Mouse (Mus musculus): Measurements from ENCODE around the gene Nr6a1. TPM values are rescaled to one million over a fixed set of nuclear protein-coding genes. Genes with fewer than 3 reads are reported as not detected.

Gene Nr6a1
- polyA plus RNA-seq, 1 experiment from 2014 or later, result 3.1 TPM

DNA sequence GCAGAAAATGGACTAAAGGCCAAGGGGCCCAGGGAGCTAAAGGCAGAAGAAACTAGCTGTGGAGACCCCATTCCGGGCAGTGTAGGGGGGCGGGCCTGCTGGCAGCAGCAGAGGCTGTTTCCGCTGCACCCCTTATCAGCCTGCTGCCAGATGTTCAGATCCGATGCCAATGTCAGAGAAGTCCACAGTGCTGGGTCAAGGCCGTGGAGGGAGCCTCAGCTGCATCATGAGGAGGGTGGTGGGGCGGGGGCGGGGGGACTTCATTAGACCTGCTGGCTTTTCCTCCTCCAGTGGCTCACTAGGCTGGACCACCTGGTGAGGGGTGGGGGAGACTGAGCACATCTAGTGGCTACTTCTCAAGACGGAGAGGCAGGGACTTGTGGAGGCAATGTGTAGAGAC, 208.8 kb downstream of the Nr6a1 start:
- H3K4me2 ChIP-seq (ENCODE audit: low read depth, low read length, severe bottlenecking), result no peak overlapping the region
- peaks cover 7% of the 10 kb centered on the region for H3K27me3 ChIP-seq (ENCODE audit: control insufficient read depth, insufficient read depth, low read length)
- no peak overlapping the region for H3K4me3 ChIP-seq (ENCODE audit: low read depth, low read length)
- H3K9ac ChIP-seq (ENCODE audit: low read length), result no peak overlapping the region
- H3K9me3 ChIP-seq (ENCODE audit: control insufficient read depth, low read length), result no peaks in the 10 kb centered on the region
- H3K4me1 ChIP-seq (replicated peaks; ENCODE audit: control insufficient read depth, insufficient read depth, low read length), result no peaks in the 10 kb centered on the region
- H3K27ac ChIP-seq (ENCODE audit: low read depth, low read length), result no peak overlapping the region
- DNase-seq (ENCODE audit: low spot score) (no peak), ATAC-seq (replicated peaks; ENCODE audit: low FRiP score) (no peak)
- H3K36me3 ChIP-seq (ENCODE audit: control insufficient read depth, insufficient read depth, low read length), result no peaks in the 10 kb centered on the region
- WGBS, result 69% methylated on average over 8 of the region's 8 CpGs

GRCm38 (mm10) chr2:38717436-38717835, 210.1 kb downstream of the Nr6a1 start:
- Histone ChIP-seq H3K4me3 (ENCODE audit: low read depth, low read length) (no peak overlapping the region), H3K4me2 (ENCODE audit: low read depth, low read length, severe bottlenecking) (no peak overlapping the region), H3K27me3 (ENCODE audit: control insufficient read depth, insufficient read depth, low read length) (peaks cover 19% of the 10 kb centered on the region), H3K27ac (ENCODE audit: low read depth, low read length) (no peak overlapping the region), H3K36me3 (ENCODE audit: control insufficient read depth, insufficient read depth, low read length) (no peaks in the 10 kb centered on the region), H3K4me1 (replicated peaks; ENCODE audit: control insufficient read depth, insufficient read depth, low read length) (no peaks in the 10 kb centered on the region), H3K9ac (ENCODE audit: low read length) (no peak overlapping the region), H3K9me3 (ENCODE audit: control insufficient read depth, low read length) (no peaks in the 10 kb centered on the region)
- WGBS, result 81% methylated on average over 2 of the region's 2 CpGs
- no peak for ATAC-seq (replicated peaks; ENCODE audit: low FRiP score)
- DNase-seq (ENCODE audit: low spot score), result no peak

GRCm38 (mm10) chr2:38714324-38714723, 213.2 kb downstream of the Nr6a1 start, which contains the start of gene Nr5a1:
Gene Nr5a1 (minus strand): TSS chr2:38714542.
- ATAC-seq (replicated peaks; ENCODE audit: low FRiP score) (no peak), DNase-seq (ENCODE audit: low spot score) (no peak)
- H3K4me2 ChIP-seq (ENCODE audit: low read depth, low read length, severe bottlenecking), result no peak within 1 kb of the TSS
- peaks cover 50% of the 10 kb centered on the region for H3K27me3 ChIP-seq (ENCODE audit: control insufficient read depth, insufficient read depth, low read length)
- H3K4me1 ChIP-seq (replicated peaks; ENCODE audit: control insufficient read depth, insufficient read depth, low read length), result peaks cover 15% of the 10 kb centered on the region
- no peak within 1 kb of the TSS for H3K9ac ChIP-seq (ENCODE audit: low read length)
- H3K9me3 ChIP-seq (ENCODE audit: control insufficient read depth, low read length), result no peaks in the 10 kb centered on the region
- H3K4me3 ChIP-seq (ENCODE audit: low read depth, low read length), result no peak within 1 kb of the TSS
- WGBS, result 92% methylated on average over 13 of the region's 13 CpGs
- H3K27ac ChIP-seq (ENCODE audit: low read depth, low read length), result no peak within 1 kb of the TSS
- H3K36me3 ChIP-seq (ENCODE audit: control insufficient read depth, insufficient read depth, low read length), result no peaks in the 10 kb centered on the region

DNA sequence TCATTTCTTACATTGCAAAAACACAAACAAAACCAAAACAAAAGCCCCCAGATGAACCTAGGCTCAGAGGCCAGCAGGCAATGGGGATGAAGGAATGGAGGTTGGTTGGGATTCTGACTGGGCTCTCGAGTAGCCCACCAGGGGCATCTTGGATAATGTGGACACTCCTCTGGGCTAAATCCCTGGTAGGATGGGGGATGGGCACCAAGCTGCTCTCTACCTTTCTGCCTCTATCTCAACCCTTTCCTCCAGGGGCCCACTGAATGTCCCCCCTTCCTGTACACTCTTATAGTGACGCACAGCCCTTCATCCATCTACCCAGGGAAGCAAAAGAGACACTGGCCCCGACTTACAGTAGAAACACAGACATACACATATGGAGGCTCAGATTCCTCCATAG, 213.9 kb downstream of the Nr6a1 start:
- Histone ChIP-seq H3K9ac (ENCODE audit: low read length) (no peak overlapping the region), H3K27me3 (ENCODE audit: control insufficient read depth, insufficient read depth, low read length) (peaks cover 57% of the 10 kb centered on the region), H3K36me3 (ENCODE audit: control insufficient read depth, insufficient read depth, low read length) (no peaks in the 10 kb centered on the region), H3K27ac (ENCODE audit: low read depth, low read length) (no peak overlapping the region), H3K4me2 (ENCODE audit: low read depth, low read length, severe bottlenecking) (no peak overlapping the region), H3K4me1 (replicated peaks; ENCODE audit: control insufficient read depth, insufficient read depth, low read length) (peaks cover 15% of the 10 kb centered on the region), H3K4me3 (ENCODE audit: low read depth, low read length) (no peak overlapping the region), H3K9me3 (ENCODE audit: control insufficient read depth, low read length) (no peaks in the 10 kb centered on the region)
- ATAC-seq (replicated peaks; ENCODE audit: low FRiP score) (no peak), DNase-seq (ENCODE audit: low spot score) (peak; percentile 43)
- 68% methylated on average over 3 of the region's 3 CpGs for WGBS

GRCm38 (mm10) chr2:38712769-38713125, 214.7 kb downstream of the Nr6a1 start:
- Histone ChIP-seq H3K4me1 (replicated peaks; ENCODE audit: control insufficient read depth, insufficient read depth, low read length) (peaks cover 15% of the 10 kb centered on the region), H3K4me2 (ENCODE audit: low read depth, low read length, severe bottlenecking) (no peak overlapping the region), H3K27me3 (ENCODE audit: control insufficient read depth, insufficient read depth, low read length) (peaks cover 66% of the 10 kb centered on the region), H3K9ac (ENCODE audit: low read length) (no peak overlapping the region), H3K9me3 (ENCODE audit: control insufficient read depth, low read length) (no peaks in the 10 kb centered on the region), H3K4me3 (ENCODE audit: low read depth, low read length) (no peak overlapping the region), H3K27ac (ENCODE audit: low read depth, low read length) (no peak overlapping the region), H3K36me3 (ENCODE audit: control insufficient read depth, insufficient read depth, low read length) (no peaks in the 10 kb centered on the region)
- no peak for DNase-seq (ENCODE audit: low spot score)
- ATAC-seq (replicated peaks; ENCODE audit: low FRiP score), result no peak
- WGBS, result 25% methylated on average over 10 of the region's 11 CpGs

GRCm38 (mm10) chr2:38712076-38712768, 215.3 kb downstream of the Nr6a1 start:
- 4% methylated on average over 47 of the region's 58 CpGs for WGBS
- no peak for DNase-seq (ENCODE audit: low spot score)
- Histone ChIP-seq H3K27ac (ENCODE audit: low read depth, low read length) (no peak overlapping the region), H3K4me1 (replicated peaks; ENCODE audit: control insufficient read depth, insufficient read depth, low read length) (peaks cover 15% of the 10 kb centered on the region), H3K9me3 (ENCODE audit: control insufficient read depth, low read length) (no peaks in the 10 kb centered on the region), H3K36me3 (ENCODE audit: control insufficient read depth, insufficient read depth, low read length) (no peaks in the 10 kb centered on the region), H3K4me2 (ENCODE audit: low read depth, low read length, severe bottlenecking) (peak overlapping the region; percentile 42), H3K9ac (ENCODE audit: low read length) (no peak overlapping the region; the same call in 1 of the 2 replicates), H3K4me3 (ENCODE audit: low read depth, low read length) (peak overlapping the region; percentile 22), H3K27me3 (ENCODE audit: control insufficient read depth, insufficient read depth, low read length) (peaks cover 70% of the 10 kb centered on the region)
- ATAC-seq (replicated peaks; ENCODE audit: low FRiP score), result 0 out of 2 replicates have a peak, but pooled peaks have one; percentile 13

DNA sequence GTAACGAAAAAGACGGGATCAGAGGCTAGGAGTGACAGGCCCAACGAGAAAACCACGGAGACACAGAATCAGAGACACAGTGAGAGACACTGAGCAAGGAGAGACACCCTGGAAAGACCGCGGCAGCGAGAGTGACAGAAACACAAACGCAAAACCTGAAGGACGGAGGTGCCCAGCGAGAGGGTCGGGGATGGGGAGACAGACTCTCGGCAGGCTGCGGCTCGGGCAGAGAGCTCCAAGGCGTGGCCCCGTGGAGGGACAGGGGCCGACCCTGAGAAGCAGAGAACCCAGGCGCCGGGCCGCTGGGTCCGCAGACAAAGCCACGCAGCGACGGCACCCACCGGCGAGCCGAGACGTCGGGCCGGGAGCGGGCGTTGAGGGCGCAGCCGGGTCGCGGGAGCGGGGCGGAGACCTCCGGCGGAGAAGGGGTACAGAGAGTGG, 216.0 kb downstream of the Nr6a1 start:
- DNase-seq (ENCODE audit: low spot score), result peak; percentile 74
- no peak for ATAC-seq (replicated peaks; ENCODE audit: low FRiP score)
- Histone ChIP-seq H3K9me3 (ENCODE audit: control insufficient read depth, low read length) (no peaks in the 10 kb centered on the region), H3K9ac (ENCODE audit: low read length) (no peak overlapping the region; the same call in 1 of the 2 replicates), H3K4me1 (replicated peaks; ENCODE audit: control insufficient read depth, insufficient read depth, low read length) (peaks cover 15% of the 10 kb centered on the region), H3K27ac (ENCODE audit: low read depth, low read length) (no peak overlapping the region), H3K4me2 (ENCODE audit: low read depth, low read length, severe bottlenecking) (peak overlapping the region; percentile 42), H3K27me3 (ENCODE audit: control insufficient read depth, insufficient read depth, low read length) (peaks cover 77% of the 10 kb centered on the region), H3K4me3 (ENCODE audit: low read depth, low read length) (peak overlapping the region; percentile 22), H3K36me3 (ENCODE audit: control insufficient read depth, insufficient read depth, low read length) (no peaks in the 10 kb centered on the region)
- WGBS, result under 1% methylated on average over 39 of the region's 40 CpGs

GRCm38 (mm10) chr2:38710304-38711241, 216.9 kb downstream of the Nr6a1 start:
- H3K27me3 ChIP-seq (ENCODE audit: control insufficient read depth, insufficient read depth, low read length), result peaks cover 81% of the 10 kb centered on the region
- no peak overlapping the region for H3K9ac ChIP-seq (ENCODE audit: low read length)
- DNase-seq (ENCODE audit: low spot score) (peak; percentile 72), ATAC-seq (replicated peaks; ENCODE audit: low FRiP score) (no peak)
- peak overlapping the region; percentile 31 for H3K4me2 ChIP-seq (ENCODE audit: low read depth, low read length, severe bottlenecking)
- no peak overlapping the region for H3K27ac ChIP-seq (ENCODE audit: low read depth, low read length)
- H3K4me3 ChIP-seq (ENCODE audit: low read depth, low read length), result peak overlapping the region; percentile 21
- no peaks in the 10 kb centered on the region for H3K9me3 ChIP-seq (ENCODE audit: control insufficient read depth, low read length)
- under 1% methylated on average over 75 of the region's 75 CpGs for WGBS
- peaks cover 15% of the 10 kb centered on the region for H3K4me1 ChIP-seq (replicated peaks; ENCODE audit: control insufficient read depth, insufficient read depth, low read length)
- no peaks in the 10 kb centered on the region for H3K36me3 ChIP-seq (ENCODE audit: control insufficient read depth, insufficient read depth, low read length)

Data from forebrain, embryonic 11.5 days (tissue).